Mouse (Mus musculus): ENCODE data around the gene Mepce. TPM values are rescaled to one million over a fixed set of nuclear protein-coding genes. Genes with fewer than 3 reads are reported as not detected.

Mepce gene
- total and polyA plus RNA-seq, 3 experiments, result 32.7 to 43.7 (median 37.3) TPM

DNA sequence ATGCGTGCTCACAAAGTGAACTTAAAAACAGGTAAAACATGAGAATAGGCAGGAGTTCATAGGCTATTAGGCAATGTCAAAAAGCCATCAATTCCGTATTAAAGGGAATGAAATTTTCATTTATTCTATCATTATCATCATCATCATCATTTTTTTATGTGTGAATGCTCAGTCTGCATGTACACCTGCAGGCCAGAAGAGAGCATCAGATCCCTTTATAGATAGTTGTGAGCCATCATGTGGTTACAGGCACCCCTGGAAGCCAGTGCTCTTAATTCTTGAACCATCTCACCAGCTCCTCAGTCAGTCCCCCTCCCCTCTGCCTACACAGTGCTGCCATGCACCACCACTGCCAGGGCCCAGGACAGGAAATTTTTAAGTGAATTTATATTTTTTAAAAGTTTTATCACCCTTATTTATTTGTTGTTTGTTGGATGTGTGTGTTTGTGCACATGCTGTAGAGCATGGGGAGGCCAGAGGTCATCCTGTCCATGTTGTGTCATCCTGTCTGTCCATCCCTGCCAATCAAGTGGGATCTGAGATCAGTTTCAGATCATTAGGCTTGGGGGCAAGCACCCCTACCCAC lies 1.6 kb upstream of the Mepce start:
- in situ Hi-C loops (cut with MboI; ENCODE audit: low pct_ligation_motif_present, low pct_unique_long_range_greater_than_20kb, low sequenced_read_pairs), result no loop called here
- no peak overlapping the region for H3K4me2 ChIP-seq (ENCODE audit: insufficient read depth, low read depth, poor library complexity, severe bottlenecking)
- no peak overlapping the region for H3K9ac ChIP-seq (ENCODE audit: insufficient read depth, low read depth)
- peaks cover 7 to 12% of the 10 kb centered on the region in 2 experiments for H3K36me3 ChIP-seq (replicated peaks in 1 of 2; ENCODE audit: control insufficient read depth in 1 of 2, insufficient read depth in 1 of 2, low read length in 1 of 2)
- H3K27me3 ChIP-seq (replicated peaks), result no peaks in the 10 kb centered on the region
- no peak overlapping the region for H3K27ac ChIP-seq (ENCODE audit: insufficient read depth, low read depth)
- peaks cover 2% of the 10 kb centered on the region for H3K9me3 ChIP-seq (replicated peaks; ENCODE audit: low read length)
- H3K4me3 ChIP-seq (replicated peaks in 1 of 3; ENCODE audit: low read depth in 2 of 3, low read length in 2 of 3, poor library complexity in 1 of 3), result no peak overlapping the region
- dilution Hi-C loops (cut with MboI; ENCODE audit: extremely low pct_ligation_motif_present, extremely low pct_unique_long_range_greater_than_20kb, low sequenced_read_pairs), result no loop called here
- H3K79me2 ChIP-seq (replicated peaks; ENCODE audit: control insufficient read depth, extremely low read depth, insufficient read depth, poor library complexity, severe bottlenecking), result peaks cover 18% of the 10 kb centered on the region
- TF ChIP-seq CTCF (conservative IDR thresholded peaks at IDR 0.05 in 1 of 2, IDR thresholded peaks at IDR 0.05 in 1 of 2; ENCODE audit: low read depth in 2 of 2, low read length in 2 of 2) (peak in 1 of 2 experiments; percentile 37; a peak in 2 of 4 replicates), SMC3 (IDR thresholded peaks at IDR 0.05; ENCODE audit: low read depth, low read length) (0 out of 2 replicates have a peak, but pooled peaks have one; percentile 5), MAZ (IDR thresholded peaks at IDR 0.05; ENCODE audit: low read depth, low read length) (no peak)
- no peak for DNase-seq (ENCODE audit: extremely low read depth)
- H3K4me1 ChIP-seq (ENCODE audit: control insufficient read depth in 1 of 2, insufficient read depth in 2 of 2), result peaks cover 11 to 18% of the 10 kb centered on the region in 2 experiments

GRCm38 (mm10) chr5:137788171-137788570 lies 716 bp upstream of the Mepce start:
- Histone ChIP-seq H3K9ac (ENCODE audit: insufficient read depth, low read depth) (no peak overlapping the region), H3K27ac (ENCODE audit: insufficient read depth, low read depth) (no peak overlapping the region), H3K36me3 (replicated peaks in 1 of 2; ENCODE audit: control insufficient read depth in 1 of 2, insufficient read depth in 1 of 2, low read length in 1 of 2) (peaks cover 10 to 21% of the 10 kb centered on the region in 2 experiments), H3K4me2 (ENCODE audit: insufficient read depth, low read depth, poor library complexity, severe bottlenecking) (no peak overlapping the region), H3K4me1 (ENCODE audit: control insufficient read depth in 1 of 2, insufficient read depth in 2 of 2) (peaks cover 17 to 27% of the 10 kb centered on the region in 2 experiments), H3K27me3 (replicated peaks) (no peaks in the 10 kb centered on the region), H3K79me2 (replicated peaks; ENCODE audit: control insufficient read depth, extremely low read depth, insufficient read depth, poor library complexity, severe bottlenecking) (peaks cover 27% of the 10 kb centered on the region), H3K4me3 (replicated peaks in 1 of 3; ENCODE audit: low read depth in 2 of 3, low read length in 2 of 3, poor library complexity in 1 of 3) (no peak overlapping the region), H3K9me3 (replicated peaks; ENCODE audit: low read length) (peaks cover 2% of the 10 kb centered on the region)
- in situ Hi-C loops (cut with MboI; ENCODE audit: low pct_ligation_motif_present, low pct_unique_long_range_greater_than_20kb, low sequenced_read_pairs) (no loop called here), dilution Hi-C loops (cut with MboI; ENCODE audit: extremely low pct_ligation_motif_present, extremely low pct_unique_long_range_greater_than_20kb, low sequenced_read_pairs) (no loop called here)
- TF ChIP-seq IRF4 (IDR thresholded peaks at IDR 0.05; ENCODE audit: low read depth, low read length) (no peak), JUN (IDR thresholded peaks at IDR 0.05; ENCODE audit: insufficient read depth, low read depth, low read length) (no peak), JUND (conservative IDR thresholded peaks at IDR 0.05; ENCODE audit: low read depth, low read length) (no peak), ZNF384 (IDR thresholded peaks at IDR 0.05; ENCODE audit: low read depth, low read length) (no peak), ELF1 (IDR thresholded peaks at IDR 0.05; ENCODE audit: low read depth, low read length) (no peak), TBP (conservative IDR thresholded peaks at IDR 0.05; ENCODE audit: low read depth, low read length) (no peak), KAT2A (IDR thresholded peaks at IDR 0.05; ENCODE audit: insufficient replicate concordance, low read length) (no peak), ZKSCAN1 (IDR thresholded peaks at IDR 0.05; ENCODE audit: borderline replicate concordance, low read depth, low read length) (no peak), TCF12 (IDR thresholded peaks at IDR 0.05; ENCODE audit: low read depth, low read length) (no peak), NRF1 (IDR thresholded peaks at IDR 0.05; ENCODE audit: low read depth, low read length) (no peak), POLR2AphosphoS2 (IDR thresholded peaks at IDR 0.05; ENCODE audit: low read depth, low read length) (no peak), E2F4 (IDR thresholded peaks at IDR 0.05; ENCODE audit: insufficient replicate concordance, low read depth, low read length) (no peak), CHD1 (IDR thresholded peaks at IDR 0.05; ENCODE audit: low read depth, low read length) (no peak)
- DNase-seq (ENCODE audit: extremely low read depth), result no peak

Data from CH12.LX (cell line).